Mouse (Mus musculus) heart, embryonic 13.5 days (tissue): ENCODE data around the gene Pde10a. TPM values are rescaled to one million over a fixed set of nuclear protein-coding genes. Genes with fewer than 3 reads are reported as not detected.

Experiments used
- ATAC-seq: fragments of 200-750 bp; cut with Nextera tagmentation; 2 replicates; pipeline ENCODE4 v1.8.0; 2017; ENCODE audit warnings: moderate TSS enrichment; ENCODE audit not compliant: insufficient number of reproducible peaks, low FRiP score, low TSS enrichment; ENCODE audit errors: extremely low read depth
- H3K27ac ChIP-seq: fragments of 300-500 bp; sonication (generic); replicated peaks from 2 replicates; pipeline ENCODE4 v1.5.1; 2015; ENCODE audit warnings: moderate library complexity, mild to moderate bottlenecking, inconsistent platforms
- H3K27me3 ChIP-seq: fragments of 300-500 bp; sonication (generic); replicated peaks from 2 replicates; pipeline ENCODE4 v1.6.1; 2015; ENCODE audit warnings: mild to moderate bottlenecking, inconsistent platforms
- H3K36me3 ChIP-seq: fragments of 300-500 bp; sonication (generic); 2 replicates; pipeline ENCODE4 v1.6.1; 2015; ENCODE audit warnings: mild to moderate bottlenecking, inconsistent platforms
- H3K4me1 ChIP-seq: fragments of 300-500 bp; sonication (generic); 2 replicates; pipeline ENCODE4 v1.6.1; 2015; ENCODE audit warnings: inconsistent platforms
- H3K4me2 ChIP-seq: fragments of 300-500 bp; sonication (generic); 2 replicates; pipeline ENCODE4 v1.6.1; 2015; ENCODE audit warnings: inconsistent platforms, mild to moderate bottlenecking, moderate library complexity
- H3K4me3 ChIP-seq: fragments of 300-500 bp; sonication (generic); 2 replicates; pipeline ENCODE4 v1.5.1; 2015; ENCODE audit warnings: moderate library complexity, mild to moderate bottlenecking, inconsistent platforms
- H3K9ac ChIP-seq: fragments of 300-500 bp; sonication (generic); 2 replicates; pipeline ENCODE4 v1.6.1; 2015; ENCODE audit warnings: inconsistent platforms, mild to moderate bottlenecking, moderate library complexity
- H3K9me3 ChIP-seq: fragments of 300-500 bp; sonication (generic); 2 replicates; pipeline ENCODE4 v1.6.1; 2016; ENCODE audit warnings: inconsistent platforms
- WGBS: fragments of 180-500 bp; shearing (Covaris S2); methylation state at CpG from one replicate; pipeline ENCODE4 v1.1.7; 2015; ENCODE audit warnings: mixed read lengths; 5-methylcytosine and 5-hydroxymethylcytosine counted together
- polyA plus RNA-seq: library from polyadenylated mRNA; unstranded; fragments of >200 nt; fragmentation: Nextera tagmentation; extraction: Ambion mirVana; gene quantifications from 2 replicates; pipeline ENCODE4 v1.2.1, GENCODE M21; 2015

Gene Pde10a
- polyA plus RNA-seq, 1 experiment from 2014 or later: 1.1 TPM

DNA sequence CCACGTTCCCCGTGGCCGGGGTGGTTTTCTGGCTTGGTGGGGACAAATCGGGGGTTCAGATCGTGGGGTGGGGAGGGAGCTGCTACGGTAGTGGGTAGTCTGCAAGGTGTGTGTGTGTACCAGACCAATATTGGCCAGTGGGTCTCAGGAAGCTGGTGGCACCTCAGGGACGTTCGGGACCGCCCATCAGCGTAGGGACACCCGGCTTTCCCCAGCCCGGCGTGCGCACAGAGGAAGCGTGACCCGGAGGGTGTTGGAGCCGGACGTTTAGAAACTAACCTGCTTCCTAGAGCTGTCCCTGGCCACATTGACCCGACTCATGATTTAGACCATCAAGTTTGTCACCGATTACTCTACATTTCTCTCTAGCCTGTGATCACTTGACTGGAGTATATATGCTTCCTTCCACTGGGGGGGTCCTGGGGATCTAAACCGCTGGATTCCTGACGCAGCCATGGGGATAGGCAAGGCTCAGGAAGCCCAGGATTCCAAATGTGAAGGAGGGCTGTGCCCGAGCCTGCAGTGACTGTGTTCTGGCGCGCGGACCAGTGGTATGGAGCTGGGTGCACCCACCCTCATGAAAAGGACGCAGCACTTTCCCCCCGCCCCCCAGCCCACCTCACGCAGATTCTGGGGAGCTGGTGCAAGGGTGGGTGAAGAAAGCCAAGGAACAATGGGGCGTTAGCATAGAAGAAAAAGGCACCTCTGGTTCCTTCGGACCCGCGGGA is 277.2 kb downstream of the Pde10a start:
- WGBS: under 1% methylated on average over 33 of the region's 33 CpGs
- no peak overlapping the region for H3K27ac ChIP-seq

DNA sequence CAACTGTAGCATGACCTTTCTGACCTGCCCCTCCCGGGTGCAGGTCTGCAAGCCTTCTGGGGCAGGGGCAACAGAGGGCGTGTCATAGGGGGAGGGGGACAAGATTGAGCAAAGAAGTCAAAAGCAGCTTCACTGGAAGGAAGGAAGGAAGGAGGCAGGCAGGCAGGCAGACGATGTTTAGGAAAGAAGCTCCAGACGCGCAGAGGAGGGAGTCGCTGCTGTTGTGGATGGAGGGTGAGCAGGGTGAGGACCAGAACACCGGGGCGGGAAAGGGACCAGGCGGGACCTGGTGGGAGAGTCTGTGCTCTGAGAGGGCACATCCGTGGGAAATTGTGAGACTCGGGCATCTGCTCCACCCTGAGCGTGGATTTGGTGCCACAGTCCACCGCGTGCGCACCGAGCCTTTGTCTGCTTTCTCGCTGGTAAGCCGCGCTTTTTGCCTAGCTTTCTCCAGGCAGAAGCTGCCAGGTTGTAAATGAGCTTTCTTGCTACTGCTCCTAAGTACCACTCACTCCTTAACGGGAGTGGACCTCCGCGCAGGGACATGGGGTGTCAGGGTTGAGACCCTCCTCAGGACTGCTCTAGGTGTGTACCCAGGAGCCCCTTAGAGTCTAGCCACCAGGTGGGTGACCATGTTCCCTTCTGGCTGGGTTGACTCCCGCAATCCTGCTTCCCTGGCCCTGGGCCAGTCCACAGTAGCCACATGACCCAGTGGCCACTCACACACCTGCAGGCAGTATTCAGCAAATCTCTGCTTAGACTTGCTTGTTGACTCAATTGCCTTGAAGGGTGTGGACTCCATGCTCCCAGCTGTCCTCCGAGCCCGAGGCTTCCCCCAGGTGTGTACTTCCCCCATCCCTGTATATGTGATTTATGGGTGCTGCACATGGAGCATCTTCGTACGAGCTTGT is 278.0 kb downstream of the Pde10a start:
- WGBS: 10% methylated on average over 27 of the region's 27 CpGs
- no peaks in the 10 kb centered on the region for H3K36me3 ChIP-seq

More for the DNA sequence above, 277.2 kb downstream of the Pde10a start:
- Histone ChIP-seq H3K4me3 (peak overlapping the region; percentile 71), H3K4me2 (peak overlapping the region; percentile 96), H3K27me3 (peaks cover 97% of the 10 kb centered on the region), H3K9me3 (no peaks in the 10 kb centered on the region), H3K36me3 (no peaks in the 10 kb centered on the region), H3K9ac (peak overlapping the region; percentile 79), H3K4me1 (peaks cover 27% of the 10 kb centered on the region)
- no peak for ATAC-seq

DNA sequence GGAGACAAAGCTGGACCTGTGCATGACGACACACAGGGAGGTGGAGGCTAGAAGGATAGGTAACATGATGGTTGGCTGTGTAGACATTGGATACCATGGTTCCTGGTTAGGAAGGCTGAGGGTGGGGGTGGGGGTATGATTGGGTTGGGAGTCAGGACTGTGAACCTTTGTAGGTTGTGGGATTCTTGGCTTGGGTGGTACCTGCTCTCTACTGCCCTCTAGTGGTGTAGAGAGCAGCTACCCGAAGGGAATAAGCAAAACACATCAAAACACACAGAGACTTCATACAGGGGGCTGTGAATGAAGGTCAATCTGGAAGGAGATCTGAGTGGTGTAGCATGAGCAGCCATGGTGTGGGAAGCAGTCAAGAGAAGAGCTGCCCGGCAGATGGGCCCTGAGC is 282.2 kb downstream of the Pde10a start:
- WGBS: 43% methylated on average over 3 of the region's 3 CpGs
- peaks cover 91% of the 10 kb centered on the region for H3K27me3 ChIP-seq
- no peaks in the 10 kb centered on the region for H3K9me3 ChIP-seq
- peaks cover 16% of the 10 kb centered on the region for H3K4me1 ChIP-seq
- H3K9ac ChIP-seq: no peak overlapping the region
- no peak overlapping the region for H3K4me3 ChIP-seq
- no peak overlapping the region for H3K4me2 ChIP-seq
- ATAC-seq: no peak
- H3K27ac ChIP-seq: no peak overlapping the region
- H3K36me3 ChIP-seq: no peaks in the 10 kb centered on the region

More for the DNA sequence above, 278.0 kb downstream of the Pde10a start:
- no peak overlapping the region for H3K27ac ChIP-seq
- no peaks in the 10 kb centered on the region for H3K9me3 ChIP-seq
- peak overlapping the region; percentile 96 for H3K4me2 ChIP-seq
- H3K4me1 ChIP-seq: peaks cover 27% of the 10 kb centered on the region
- no peak for ATAC-seq
- no peak overlapping the region for H3K9ac ChIP-seq
- peak overlapping the region; percentile 71 for H3K4me3 ChIP-seq
- peaks cover 98% of the 10 kb centered on the region for H3K27me3 ChIP-seq

DNA sequence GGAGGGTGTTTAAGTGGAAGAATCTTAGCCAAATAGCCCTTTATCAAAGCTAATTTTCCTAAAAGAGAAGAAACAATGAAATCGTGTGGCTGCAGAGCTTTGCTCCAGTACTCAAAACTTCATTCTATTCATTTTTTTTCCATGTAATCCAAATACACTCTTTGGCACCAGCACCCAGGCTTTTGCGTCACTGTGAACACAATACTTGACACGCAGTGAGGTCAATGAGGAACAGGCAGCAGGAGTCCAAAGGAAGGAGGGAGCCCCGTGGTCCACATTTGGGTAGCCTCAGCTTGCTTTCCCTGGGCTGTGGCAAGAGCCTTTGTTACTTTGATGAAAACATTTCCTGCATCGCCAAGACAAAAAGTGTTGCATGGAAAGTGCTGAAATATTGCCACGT is 284.6 kb downstream of the Pde10a start:
- no peak for ATAC-seq
- no peak overlapping the region for H3K9ac ChIP-seq
- no peak overlapping the region for H3K27ac ChIP-seq
- H3K4me3 ChIP-seq: no peak overlapping the region
- H3K27me3 ChIP-seq: peaks cover 71% of the 10 kb centered on the region
- H3K4me2 ChIP-seq: no peak overlapping the region
- WGBS: 65% methylated on average over 6 of the region's 6 CpGs
- peaks cover 11% of the 10 kb centered on the region for H3K4me1 ChIP-seq
- no peaks in the 10 kb centered on the region for H3K9me3 ChIP-seq
- H3K36me3 ChIP-seq: no peaks in the 10 kb centered on the region

GRCm38 (mm10) chr17:8810201-8810600 is 285.0 kb downstream of the Pde10a start:
- H3K9me3 ChIP-seq: no peaks in the 10 kb centered on the region
- WGBS: 79% methylated on average over 8 of the region's 8 CpGs

DNA sequence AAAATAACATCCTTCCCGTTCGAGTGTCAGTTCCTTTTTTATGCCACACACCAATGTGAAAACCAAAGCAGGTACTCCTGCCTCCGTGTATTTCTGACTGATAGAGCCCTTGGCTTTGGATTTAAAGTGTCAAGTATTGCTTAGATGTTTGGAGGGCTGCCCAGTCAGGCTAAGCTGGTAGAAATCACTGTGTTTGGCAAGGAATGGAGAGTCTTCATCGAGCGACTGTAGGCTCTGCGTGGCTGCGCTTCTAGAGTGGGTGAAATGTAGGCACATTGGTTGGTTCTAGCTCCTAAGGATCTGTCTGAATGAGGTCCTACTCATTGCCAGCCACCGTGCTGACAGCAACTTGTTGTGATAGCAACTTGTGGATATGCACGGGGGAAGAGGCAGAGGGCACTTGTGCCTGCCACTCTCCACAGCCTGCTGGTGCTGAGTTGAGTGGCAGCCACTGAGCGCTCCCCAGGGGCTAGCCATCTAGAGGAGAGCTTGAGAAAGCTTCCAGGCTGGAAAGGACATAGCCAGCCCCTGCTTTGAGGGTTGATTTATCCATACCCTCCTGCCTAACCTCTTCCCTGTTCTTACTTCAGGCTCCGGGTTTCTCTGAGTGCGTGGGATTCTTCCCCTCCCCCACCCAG is 287.2 kb downstream of the Pde10a start:
- no peak overlapping the region for H3K4me2 ChIP-seq
- H3K4me1 ChIP-seq: peaks cover 11% of the 10 kb centered on the region
- ATAC-seq: no peak
- H3K4me3 ChIP-seq: no peak overlapping the region
- H3K9ac ChIP-seq: no peak overlapping the region
- H3K27ac ChIP-seq: no peak overlapping the region
- 39% methylated on average over 12 of the region's 12 CpGs for WGBS
- H3K36me3 ChIP-seq: no peaks in the 10 kb centered on the region
- H3K27me3 ChIP-seq: peaks cover 54% of the 10 kb centered on the region
- no peaks in the 10 kb centered on the region for H3K9me3 ChIP-seq

More at GRCm38 (mm10) chr17:8810201-8810600, 285.0 kb downstream of the Pde10a start:
- no peak overlapping the region for H3K27ac ChIP-seq
- H3K36me3 ChIP-seq: no peaks in the 10 kb centered on the region
- no peak overlapping the region for H3K4me2 ChIP-seq
- peaks cover 11% of the 10 kb centered on the region for H3K4me1 ChIP-seq
- H3K27me3 ChIP-seq: peaks cover 67% of the 10 kb centered on the region
- no peak overlapping the region for H3K4me3 ChIP-seq
- H3K9ac ChIP-seq: no peak overlapping the region
- ATAC-seq: no peak

DNA sequence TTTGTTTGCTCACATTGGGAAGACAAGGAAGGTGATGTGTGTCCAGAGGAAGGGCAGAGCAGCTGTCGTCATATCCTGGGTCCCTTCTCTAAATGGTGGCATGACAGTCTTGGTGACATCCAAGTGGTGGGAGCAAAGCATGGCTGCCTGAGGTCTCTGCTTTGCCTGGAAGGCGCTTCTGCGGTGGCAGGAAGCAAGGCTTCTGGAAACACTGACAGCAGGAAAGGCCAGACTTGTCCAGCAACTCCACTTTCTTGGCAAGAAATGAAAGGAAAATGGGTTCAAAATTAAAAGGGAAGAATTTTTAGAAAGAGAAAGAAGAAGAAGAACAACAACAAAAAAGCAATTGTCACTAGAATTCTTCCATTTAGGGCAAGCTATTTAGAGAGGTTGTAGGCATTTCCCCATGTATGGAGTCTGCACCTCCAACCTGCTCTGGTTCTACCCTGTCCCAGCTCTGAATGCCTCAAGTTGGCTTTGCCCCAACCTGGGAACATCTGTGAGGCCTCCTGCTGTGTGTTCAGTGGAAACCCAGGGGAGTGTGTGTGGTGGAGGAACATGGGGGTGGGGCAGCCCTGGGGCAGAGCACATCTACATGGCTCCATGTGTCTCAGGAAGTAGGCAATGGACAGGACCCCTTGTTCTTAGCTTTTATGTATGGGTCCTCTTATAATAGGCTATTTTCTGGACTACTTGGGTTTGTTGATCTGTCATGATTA is 288.8 kb downstream of the Pde10a start:
- ATAC-seq: no peak
- 78% methylated on average over 3 of the region's 3 CpGs for WGBS
- Histone ChIP-seq H3K9ac (no peak overlapping the region), H3K9me3 (no peaks in the 10 kb centered on the region), H3K36me3 (no peaks in the 10 kb centered on the region), H3K4me3 (no peak overlapping the region), H3K27me3 (peaks cover 38% of the 10 kb centered on the region), H3K4me1 (peaks cover 11% of the 10 kb centered on the region), H3K27ac (no peak overlapping the region), H3K4me2 (no peak overlapping the region)

DNA sequence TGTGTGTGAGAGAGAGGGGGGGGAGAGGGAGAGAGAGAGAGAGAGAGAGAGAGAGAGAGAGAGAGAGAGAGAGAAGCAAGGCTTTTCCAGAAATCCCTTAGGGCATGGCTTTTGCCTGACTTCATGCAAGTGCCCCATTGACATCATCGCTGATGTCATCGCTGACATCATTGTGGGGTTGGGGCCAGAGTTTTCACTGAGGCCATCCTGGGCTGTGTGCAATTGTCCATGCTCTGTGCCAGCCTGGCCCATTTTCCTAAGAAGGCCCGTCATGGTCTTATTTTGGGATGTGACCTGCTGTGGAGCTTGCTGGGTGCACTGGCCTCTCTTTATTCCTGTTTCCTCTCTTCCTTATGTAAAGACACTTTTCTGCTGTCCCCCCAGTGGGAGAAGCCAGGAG is 290.2 kb downstream of the Pde10a start:
- Histone ChIP-seq H3K4me2 (no peak overlapping the region), H3K27ac (no peak overlapping the region), H3K9me3 (no peaks in the 10 kb centered on the region), H3K9ac (no peak overlapping the region), H3K4me3 (no peak overlapping the region), H3K27me3 (peaks cover 24% of the 10 kb centered on the region), H3K36me3 (no peaks in the 10 kb centered on the region), H3K4me1 (peaks cover 11% of the 10 kb centered on the region)
- WGBS: 73% methylated on average over 3 of the region's 3 CpGs
- ATAC-seq: no peak

GRCm38 (mm10) chr17:8815864-8816263 is 290.7 kb downstream of the Pde10a start:
- no peaks in the 10 kb centered on the region for H3K9me3 ChIP-seq
- WGBS: 77% methylated on average over 5 of the region's 5 CpGs
- no peak overlapping the region for H3K4me3 ChIP-seq
- H3K27ac ChIP-seq: no peak overlapping the region
- H3K4me1 ChIP-seq: peaks cover 11% of the 10 kb centered on the region
- H3K27me3 ChIP-seq: peaks cover 23% of the 10 kb centered on the region
- no peak for ATAC-seq
- no peak overlapping the region for H3K9ac ChIP-seq
- H3K36me3 ChIP-seq: no peaks in the 10 kb centered on the region
- no peak overlapping the region for H3K4me2 ChIP-seq

- no peaks in the 10 kb centered on the region for H3K36me3 ChIP-seq
- no peak overlapping the region for H3K9ac ChIP-seq
- peaks cover 14% of the 10 kb centered on the region for H3K27me3 ChIP-seq
- no peak overlapping the region for H3K4me2 ChIP-seq
- ATAC-seq: no peak
- no peak overlapping the region for H3K4me3 ChIP-seq
- H3K9me3 ChIP-seq: no peaks in the 10 kb centered on the region
- WGBS: 75% methylated on average over 13 of the region's 13 CpGs
- H3K4me1 ChIP-seq: no peaks in the 10 kb centered on the region
- H3K27ac ChIP-seq: no peak overlapping the region
These were observed 293.5 kb downstream of the Pde10a start for GRCm38 (mm10) chr17:8818675-8819074.

- H3K9me3 ChIP-seq: no peaks in the 10 kb centered on the region
- peaks cover 5% of the 10 kb centered on the region for H3K4me1 ChIP-seq
- H3K4me2 ChIP-seq: no peak overlapping the region
- no peak overlapping the region for H3K4me3 ChIP-seq
- H3K27ac ChIP-seq: no peak overlapping the region
- WGBS: 70% methylated on average over 7 of the region's 7 CpGs
- no peak for ATAC-seq
- H3K27me3 ChIP-seq: peaks cover 8% of the 10 kb centered on the region
- H3K36me3 ChIP-seq: no peaks in the 10 kb centered on the region
- H3K9ac ChIP-seq: no peak overlapping the region
These were observed 298.4 kb downstream of the Pde10a start for GRCm38 (mm10) chr17:8823548-8823947.
